Mouse (Mus musculus): ENCODE measurements around the gene Cyp2c69. TPM values are rescaled to one million over a fixed set of nuclear protein-coding genes. Genes with fewer than 3 reads are reported as not detected.

Cyp2c69 gene
- 3.1 TPM for polyA plus RNA-seq (2014; fragmentation: Illumina TruSeq; extraction: RNeasy Lipid Tissue Mini Kit (QIAGEN cat#74804); ENCODE audit: low read depth, low replicate concordance)

DNA sequence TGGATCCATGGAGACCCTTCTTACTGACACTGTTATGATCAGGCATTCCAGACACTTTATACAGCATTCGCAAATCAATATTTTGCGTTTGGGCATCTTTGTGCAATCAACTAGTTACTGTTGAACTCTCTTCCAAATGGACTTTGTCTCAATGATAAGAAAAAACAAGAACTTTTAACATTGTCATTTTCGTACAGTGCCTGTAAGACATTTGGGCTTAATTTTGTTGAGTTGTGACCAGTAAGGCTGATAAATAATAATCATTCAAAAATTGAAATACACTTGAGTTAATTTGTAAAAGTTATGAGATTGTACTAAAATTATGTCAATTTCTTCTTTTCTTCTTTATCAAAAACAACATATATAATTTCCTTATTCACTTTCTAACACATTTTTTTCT, at the start of gene Cyp2c69:
Cyp2c69 (minus strand) TSS at position 101 of the 400 bp plus-strand sequence.

DNA sequence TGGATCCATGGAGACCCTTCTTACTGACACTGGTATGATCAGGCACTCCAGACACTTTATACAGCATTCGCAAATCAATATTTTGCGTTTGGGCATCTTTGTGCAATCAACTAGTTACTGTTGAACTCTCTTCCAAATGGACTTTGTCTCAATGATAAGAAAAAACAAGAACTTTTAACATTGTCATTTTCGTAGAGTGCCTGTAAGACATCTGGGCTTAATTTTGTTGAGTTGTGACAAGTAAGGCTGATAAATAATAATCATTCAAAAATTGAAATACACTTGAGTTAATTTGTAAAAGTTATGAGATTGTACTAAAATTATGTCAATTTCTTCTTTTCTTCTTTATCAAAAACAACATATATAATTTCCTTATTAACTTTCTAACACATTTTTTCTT, 73.9 kb downstream of the Cyp2c69 start, which contains the start of gene Cyp2c40:
Cyp2c40 (minus strand) TSS at position 101 of the 400 bp plus-strand sequence.

Other genes starting within 250 kb of the Cyp2c69 start
- gene Cyp2c67, start 237.7 kb downstream of the Cyp2c69 start, polyA plus RNA-seq (2014; fragmentation: Illumina TruSeq; extraction: RNeasy Lipid Tissue Mini Kit (QIAGEN cat#74804); ENCODE audit: low read depth, low replicate concordance): not detected
- gene Cyp2c68, start 145.7 kb downstream of the Cyp2c69 start, polyA plus RNA-seq (2014; fragmentation: Illumina TruSeq; extraction: RNeasy Lipid Tissue Mini Kit (QIAGEN cat#74804); ENCODE audit: low read depth, low replicate concordance): 6.0 TPM
- gene Cyp2c40, start 74.0 kb downstream of the Cyp2c69 start, polyA plus RNA-seq (2014; fragmentation: Illumina TruSeq; extraction: RNeasy Lipid Tissue Mini Kit (QIAGEN cat#74804); ENCODE audit: low read depth, low replicate concordance): not detected
- 0.49 TPM for gene Cyp2c37, start 105.6 kb upstream of the Cyp2c69 start, polyA plus RNA-seq (2014; fragmentation: Illumina TruSeq; extraction: RNeasy Lipid Tissue Mini Kit (QIAGEN cat#74804); ENCODE audit: low read depth, low replicate concordance)
- gene Cyp2c54, start 187.0 kb upstream of the Cyp2c69 start, polyA plus RNA-seq (2014; fragmentation: Illumina TruSeq; extraction: RNeasy Lipid Tissue Mini Kit (QIAGEN cat#74804); ENCODE audit: low read depth, low replicate concordance): 0.32 TPM
- gene Cyp2c50, start 202.9 kb upstream of the Cyp2c69 start, polyA plus RNA-seq (2014; fragmentation: Illumina TruSeq; extraction: RNeasy Lipid Tissue Mini Kit (QIAGEN cat#74804); ENCODE audit: low read depth, low replicate concordance): 0.89 TPM